Mouse (Mus musculus): ENCODE measurements around the gene M6pr.
"Not testable (repeated sequence)": the region's sequence is repeated elsewhere in the genome, so short reads cannot be mapped to it uniquely, and the experiment has no call there.

Gene M6pr

DNA sequence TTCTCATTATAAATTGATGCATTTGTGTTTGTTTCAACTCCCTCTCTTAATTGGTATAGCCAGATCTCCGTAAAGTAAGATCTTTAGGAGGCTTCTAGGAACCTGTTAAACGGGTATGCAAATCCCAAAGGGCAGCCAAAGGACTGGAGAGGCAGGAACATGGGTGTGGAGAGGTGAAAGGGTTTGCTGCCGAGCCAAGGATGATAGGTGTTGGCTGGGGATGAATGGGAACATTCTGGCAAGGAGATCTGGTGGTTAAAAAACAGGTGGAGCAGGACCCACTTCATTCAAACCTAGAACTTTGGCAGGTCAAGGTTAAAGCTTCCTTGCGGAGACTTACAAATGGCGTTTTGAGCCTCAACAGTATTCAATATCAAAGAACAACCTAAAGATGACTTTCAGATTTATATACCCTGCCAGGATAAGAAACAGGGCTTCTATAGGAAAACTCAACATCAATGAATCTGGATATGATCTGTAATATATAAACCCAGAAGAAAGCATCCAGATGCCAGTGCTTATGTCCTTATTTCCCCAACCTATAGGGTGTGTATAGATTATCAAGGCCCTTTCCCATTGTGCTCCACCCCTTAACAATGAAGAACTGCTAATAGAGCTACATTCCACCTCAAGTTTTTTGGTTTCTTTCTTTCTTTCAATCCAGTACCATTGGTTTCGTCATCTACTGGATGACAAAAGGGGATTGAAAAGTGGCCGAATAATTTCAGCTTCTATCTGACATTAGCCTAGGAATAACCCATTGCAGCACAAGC is 32.7 kb downstream of the M6pr start:
- DNase-seq (ENCODE audit: low spot score in 2 of 2), result no peak

- DNase-seq (ENCODE audit: low spot score in 2 of 2), result no peak
Measured at GRCm38 (mm10) chr6:122342125-122342524, 33.6 kb downstream of the M6pr start.

- DNase-seq (ENCODE audit: low spot score in 2 of 2), result no peak
Measured at GRCm38 (mm10) chr6:122343719-122344118, 35.2 kb downstream of the M6pr start.

- DNase-seq (ENCODE audit: low spot score in 2 of 2), result no peak
Measured at GRCm38 (mm10) chr6:122344386-122345116, 36.0 kb downstream of the M6pr start.

DNA sequence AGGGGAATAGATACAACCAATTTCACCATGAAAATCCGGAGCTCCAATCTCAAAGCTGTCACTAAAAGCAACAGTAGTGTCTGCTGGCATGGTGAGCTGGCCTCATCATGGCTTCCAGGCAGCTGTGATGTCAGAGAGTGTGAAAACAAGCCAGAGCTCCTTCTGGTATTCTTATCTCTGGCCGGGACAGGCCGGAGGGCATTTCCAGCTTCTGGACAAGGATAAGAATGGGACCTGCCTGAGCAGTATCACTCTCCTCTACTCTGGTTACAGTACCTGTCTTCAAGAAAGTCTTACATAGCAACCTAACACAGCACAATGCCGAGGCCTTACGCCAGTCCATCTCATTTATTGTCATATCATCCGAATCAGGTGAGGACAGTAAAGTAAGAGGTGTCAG is 37.2 kb downstream of the M6pr start:
- no peak for DNase-seq (ENCODE audit: low spot score in 2 of 2)

DNA sequence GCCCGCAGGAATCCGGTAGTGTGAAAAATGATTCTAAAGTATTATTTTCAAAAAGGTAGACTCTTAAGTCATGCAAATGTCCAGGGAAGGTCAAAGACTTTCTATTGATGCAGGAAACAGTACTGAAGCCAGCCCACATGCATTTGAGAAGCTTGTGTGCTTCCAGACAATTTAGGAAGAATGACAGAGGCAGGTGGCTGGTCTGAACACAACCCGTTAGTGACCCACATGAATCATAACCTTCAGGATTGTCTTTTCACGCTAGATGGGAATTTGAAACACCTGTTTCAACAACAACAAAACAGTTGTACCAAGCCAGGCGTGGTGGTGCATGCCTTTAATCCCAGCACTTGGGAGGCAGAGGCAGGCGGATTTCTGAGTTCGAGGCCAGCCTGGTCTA is 37.9 kb downstream of the M6pr start:
- no peak for DNase-seq (ENCODE audit: low spot score in 2 of 2)

- not testable (repeated sequence) for DNase-seq (ENCODE audit: low spot score in 2 of 2)
Measured at GRCm38 (mm10) chr6:122347326-122347725, 38.8 kb downstream of the M6pr start.

DNA sequence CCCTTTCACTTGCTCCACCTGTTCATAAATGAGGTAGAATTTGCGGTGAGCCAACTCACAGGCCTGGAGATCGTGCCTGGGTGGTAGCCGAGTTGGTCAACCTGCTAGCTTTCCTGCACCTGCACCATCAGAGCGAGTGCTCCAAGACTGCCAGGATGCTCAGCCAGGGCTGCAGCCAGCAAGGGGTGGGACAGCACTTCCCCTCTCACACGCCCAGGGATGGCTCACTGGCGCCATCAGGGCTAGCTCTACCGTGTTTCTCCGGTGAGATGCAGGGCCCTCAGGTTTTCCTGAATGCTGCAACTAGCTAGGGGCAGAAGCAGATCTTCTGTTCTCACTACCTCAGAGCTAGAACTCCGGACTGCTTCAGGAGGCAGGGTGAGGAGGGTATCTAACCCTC is 47.4 kb downstream of the M6pr start:
- no peak for DNase-seq (ENCODE audit: low spot score in 2 of 2)

GRCm38 (mm10) chr6:122357089-122357488 is 48.6 kb downstream of the M6pr start:
- no peak for DNase-seq (ENCODE audit: low spot score in 2 of 2)

- DNase-seq (ENCODE audit: low spot score in 2 of 2), result no peak
Measured at GRCm38 (mm10) chr6:122365706-122366105, 57.2 kb downstream of the M6pr start.

DNA sequence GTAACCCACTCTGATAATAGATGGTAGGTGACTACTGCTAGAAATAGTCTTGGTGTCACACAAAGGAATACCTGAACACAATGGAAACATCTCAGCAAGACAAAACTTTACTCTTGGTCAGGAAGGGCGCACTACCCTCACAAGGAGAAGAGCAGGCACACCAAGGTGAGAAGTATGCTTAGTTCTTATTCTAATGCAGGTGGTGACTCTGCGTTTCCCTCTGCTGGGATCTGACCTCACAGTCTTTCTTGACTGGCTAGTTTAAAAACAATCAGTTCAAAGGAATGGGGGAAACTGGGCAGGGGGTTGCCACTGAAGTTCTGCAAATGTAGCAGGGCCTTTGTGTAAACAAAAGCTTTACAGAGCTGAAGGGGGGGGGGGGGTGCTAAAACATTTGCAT is 57.8 kb downstream of the M6pr start:
- DNase-seq (ENCODE audit: low spot score in 2 of 2), result no peak

- no peak for DNase-seq (ENCODE audit: low spot score in 2 of 2)
Measured at GRCm38 (mm10) chr6:122366976-122367375, 58.5 kb downstream of the M6pr start.
